Mouse (Mus musculus): ENCODE measurements around the gene Pcdh15.
A peak's percentile ranks its signal among the peaks of the same experiment; 100 is the strongest.

Gene Pcdh15

GRCm38 (mm10) chr10:73379001-73379400, 279.9 kb downstream of the Pcdh15 start:
- DNase-seq (ENCODE audit: low read depth), result peak; percentile 0

- no peak for DNase-seq (ENCODE audit: low read depth)
These were observed 284.9 kb downstream of the Pcdh15 start for GRCm38 (mm10) chr10:73384003-73384402.

GRCm38 (mm10) chr10:73400426-73400825, 301.3 kb downstream of the Pcdh15 start:
- DNase-seq (ENCODE audit: low read depth), result peak; percentile 21

GRCm38 (mm10) chr10:73425408-73425807, 326.3 kb downstream of the Pcdh15 start:
- DNase-seq (ENCODE audit: low read depth), result no peak

GRCm38 (mm10) chr10:73431345-73431744, 332.2 kb downstream of the Pcdh15 start:
- no peak for DNase-seq (ENCODE audit: low read depth)

- DNase-seq (ENCODE audit: low read depth), result no peak
These were observed 384.9 kb downstream of the Pcdh15 start for GRCm38 (mm10) chr10:73484082-73484481.

GRCm38 (mm10) chr10:73491654-73492053, 392.5 kb downstream of the Pcdh15 start:
- no peak for DNase-seq (ENCODE audit: low read depth)

GRCm38 (mm10) chr10:73514846-73515245, 415.7 kb downstream of the Pcdh15 start:
- no peak for DNase-seq (ENCODE audit: low read depth)

- DNase-seq (ENCODE audit: low read depth), result no peak
These were observed 416.6 kb downstream of the Pcdh15 start for GRCm38 (mm10) chr10:73515742-73516141.

- no peak for DNase-seq (ENCODE audit: low read depth)
These were observed 420.3 kb downstream of the Pcdh15 start for GRCm38 (mm10) chr10:73519438-73519837.

- DNase-seq (ENCODE audit: low read depth), result peak; percentile 36
These were observed 453.7 kb downstream of the Pcdh15 start for GRCm38 (mm10) chr10:73552831-73553230.

GRCm38 (mm10) chr10:73564216-73564615, 465.1 kb downstream of the Pcdh15 start:
- DNase-seq (ENCODE audit: low read depth), result peak; percentile 36

- no peak for DNase-seq (ENCODE audit: low read depth)
These were observed 475.7 kb downstream of the Pcdh15 start for GRCm38 (mm10) chr10:73574711-73575297.

GRCm38 (mm10) chr10:73667501-73667900, 568.4 kb downstream of the Pcdh15 start:
- DNase-seq (ENCODE audit: low read depth), result no peak

GRCm38 (mm10) chr10:73700519-73701286, 601.6 kb downstream of the Pcdh15 start:
- DNase-seq (ENCODE audit: low read depth), result no peak

- DNase-seq (ENCODE audit: low read depth), result no peak
These were observed 626.6 kb downstream of the Pcdh15 start for GRCm38 (mm10) chr10:73725566-73726240.

- DNase-seq (ENCODE audit: low read depth), result no peak
These were observed 634.1 kb downstream of the Pcdh15 start for GRCm38 (mm10) chr10:73733246-73733645.

- no peak for DNase-seq (ENCODE audit: low read depth)
These were observed 649.9 kb downstream of the Pcdh15 start for GRCm38 (mm10) chr10:73749021-73749420.

- no peak for DNase-seq (ENCODE audit: low read depth)
These were observed 654.7 kb downstream of the Pcdh15 start for GRCm38 (mm10) chr10:73753876-73754275.

GRCm38 (mm10) chr10:73782945-73783344, 683.8 kb downstream of the Pcdh15 start:
- no peak for DNase-seq (ENCODE audit: low read depth)

- no peak for DNase-seq (ENCODE audit: low read depth)
These were observed 689.0 kb downstream of the Pcdh15 start for GRCm38 (mm10) chr10:73788163-73788562.

GRCm38 (mm10) chr10:73805069-73805468, 705.9 kb downstream of the Pcdh15 start:
- no peak for DNase-seq (ENCODE audit: low read depth)

GRCm38 (mm10) chr10:73812311-73812710, 713.2 kb downstream of the Pcdh15 start:
- DNase-seq (ENCODE audit: low read depth), result peak; percentile 2
